ENCODE assay signal across 17 mouse cellular contexts in the genomic region with DNA sequence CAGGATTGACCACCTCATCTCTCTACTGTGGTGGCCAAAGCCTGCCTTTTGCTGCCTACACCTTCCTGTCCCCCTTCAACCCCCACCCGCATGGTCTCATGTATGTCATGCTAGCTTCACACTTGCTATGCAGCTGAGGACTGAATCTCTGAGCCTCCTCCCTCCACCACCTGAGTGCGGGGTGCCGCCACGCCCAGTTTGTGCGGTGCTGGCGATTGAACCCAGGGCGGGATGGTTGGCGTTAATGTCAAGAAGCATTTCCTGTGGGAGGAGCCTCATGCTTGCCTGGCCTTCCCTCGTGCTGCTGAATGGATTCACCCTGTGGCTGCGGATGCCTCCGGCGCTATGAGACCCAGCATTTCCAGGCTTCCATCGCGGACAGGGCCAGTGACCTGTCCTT.
DNase-seq lines count a peak whose midpoint lies in the region; ATAC-seq and TF ChIP-seq lines count a peak whose summit lies in the region.
"Had no signal": no experiment of that assay in that cellular context is flagged by ENCODE, and none has a peak within 500 bp of the region (broad histone marks: within the 10 kb centered on the region; RNA-seq: fewer than 3 reads in every experiment).

No protein-coding gene starts in this region.

- peak overlapping the region; percentile 15 for H3K4me2 ChIP-seq in heart, embryonic 15.5 days
- peak overlapping the region; percentile 32; the same call in 1 of the 2 replicates for H3K4me2 ChIP-seq in lung, postnatal 0 days (replicated peaks; ENCODE audit: low read depth, low read length)
- H3K4me2 ChIP-seq in limb, embryonic 14.5 days (replicated peaks; ENCODE audit: low read depth, low read length, severe bottlenecking), result 0 out of 2 replicates have a peak overlapping the region, but pooled peaks have one; percentile 10
- no peak overlapping the region for H3K4me2 ChIP-seq in forebrain, embryonic 15.5 days (replicated peaks)
- H3K4me2 ChIP-seq: hindbrain, embryonic 14.5 days; limb, embryonic 15.5 days had no signal

- H3K9ac ChIP-seq in heart, embryonic 15.5 days, result no peak overlapping the region
- no peak overlapping the region for H3K9ac ChIP-seq in lung, postnatal 0 days (replicated peaks; ENCODE audit: low read depth)
- H3K9ac ChIP-seq in limb, embryonic 14.5 days (ENCODE audit: low read depth, low read length, severe bottlenecking), result no peak overlapping the region
- no peak overlapping the region for H3K9ac ChIP-seq in forebrain, embryonic 15.5 days (replicated peaks)
- H3K9ac ChIP-seq: hindbrain, embryonic 14.5 days; limb, embryonic 15.5 days had no signal

- no peaks in the 10 kb centered on the region for H3K9me3 ChIP-seq in heart, embryonic 15.5 days (replicated peaks)
- no peaks in the 10 kb centered on the region for H3K9me3 ChIP-seq in lung, postnatal 0 days (ENCODE audit: low read length)
- no peaks in the 10 kb centered on the region for H3K9me3 ChIP-seq in limb, embryonic 14.5 days (ENCODE audit: control insufficient read depth, low read length)
- no peaks in the 10 kb centered on the region for H3K9me3 ChIP-seq in forebrain, embryonic 15.5 days
- H3K9me3 ChIP-seq: limb, embryonic 15.5 days had no signal

- no peak for DNase-seq in heart, postnatal 25 days (ENCODE audit: low spot score)
- DNase-seq in lung, postnatal 0 days (ENCODE audit: low spot score), result no peak
- no peak for DNase-seq in lung, postnatal 4 days
- peak; percentile 78 for DNase-seq in R1 (ENCODE audit: low read depth, low spot score)
- no peak for DNase-seq in limb, embryonic 14.5 days (ENCODE audit: low spot score)
- no peak for DNase-seq in adrenal gland, postnatal 25 days
- DNase-seq: adrenal gland, postnatal 10 days; cerebellum, postnatal 25 days; gastrocnemius, postnatal 25 days; kidney, postnatal 4 days; right cerebral cortex, postnatal 4 days had no signal

- WGBS in heart, embryonic 15.5 days, result 23% methylated on average over 14 of the region's 14 CpGs
- 26% methylated on average over 14 of the region's 14 CpGs for WGBS in lung, postnatal 0 days
- 33% methylated on average over 14 of the region's 14 CpGs for WGBS in limb, embryonic 14.5 days
- WGBS in forebrain, embryonic 15.5 days, result 41% methylated on average over 14 of the region's 14 CpGs

- H3K36me3 ChIP-seq in heart, embryonic 15.5 days, result no peaks in the 10 kb centered on the region
- no peaks in the 10 kb centered on the region for H3K36me3 ChIP-seq in lung, postnatal 0 days (ENCODE audit: insufficient read depth, low read length)
- H3K36me3 ChIP-seq in limb, embryonic 14.5 days (ENCODE audit: control insufficient read depth, insufficient read depth, low read length), result no peaks in the 10 kb centered on the region
- H3K36me3 ChIP-seq in forebrain, embryonic 15.5 days, result no peaks in the 10 kb centered on the region
- H3K36me3 ChIP-seq: limb, embryonic 15.5 days had no signal

- H3K4me1 ChIP-seq in heart, embryonic 15.5 days (replicated peaks), result no peaks in the 10 kb centered on the region
- no peaks in the 10 kb centered on the region for H3K4me1 ChIP-seq in lung, postnatal 0 days (ENCODE audit: insufficient read depth, low read depth, low read length)
- no peaks in the 10 kb centered on the region for H3K4me1 ChIP-seq in limb, embryonic 14.5 days (ENCODE audit: control insufficient read depth, insufficient read depth, low read length)
- H3K4me1 ChIP-seq in forebrain, embryonic 15.5 days, result peaks cover 4% of the 10 kb centered on the region

- H3K4me3 ChIP-seq in heart, embryonic 15.5 days, result no peak overlapping the region
- no peak overlapping the region for H3K4me3 ChIP-seq in lung, postnatal 0 days (ENCODE audit: low read depth, low read length)
- no peak overlapping the region for H3K4me3 ChIP-seq in limb, embryonic 14.5 days (replicated peaks; ENCODE audit: low read length)
- no peak overlapping the region for H3K4me3 ChIP-seq in forebrain, embryonic 15.5 days
- H3K4me3 ChIP-seq: limb, embryonic 15.5 days; myocyte had no signal

- peaks cover 15% of the 10 kb centered on the region for H3K27me3 ChIP-seq in heart, embryonic 15.5 days
- H3K27me3 ChIP-seq in lung, postnatal 0 days (replicated peaks; ENCODE audit: insufficient read depth, low read length), result no peaks in the 10 kb centered on the region
- no peaks in the 10 kb centered on the region; the same call in 1 of the 2 replicates for H3K27me3 ChIP-seq in limb, embryonic 14.5 days (ENCODE audit: control insufficient read depth, insufficient read depth, low read length)
- no peaks in the 10 kb centered on the region for H3K27me3 ChIP-seq in forebrain, embryonic 15.5 days

- TF ChIP-seq CTCF in lung, postnatal 0 days (IDR thresholded peaks at IDR 0.05), result no peak

- ATAC-seq in heart, embryonic 15.5 days (replicated peaks; ENCODE audit: insufficient number of reproducible peaks, insufficient read depth, low FRiP score, low read depth), result no peak
- no peak for ATAC-seq in lung, postnatal 0 days
- no peak for ATAC-seq in limb, embryonic 14.5 days (ENCODE audit: low FRiP score, low read depth)
- ATAC-seq in forebrain, embryonic 15.5 days (replicated peaks), result no peak
- ATAC-seq: forebrain, embryonic 14.5 days had no signal

- H3K27ac ChIP-seq in heart, embryonic 15.5 days, result no peak overlapping the region
- no peak overlapping the region for H3K27ac ChIP-seq in lung, postnatal 0 days (ENCODE audit: low read length)
- H3K27ac ChIP-seq in limb, embryonic 14.5 days (replicated peaks; ENCODE audit: low read depth, low read length), result no peak overlapping the region
- no peak overlapping the region for H3K27ac ChIP-seq in forebrain, embryonic 15.5 days (replicated peaks)
- H3K27ac ChIP-seq: hindbrain, embryonic 14.5 days; limb, embryonic 15.5 days had no signal

- no peak for TF ChIP-seq EP300 in lung, postnatal 0 days (IDR thresholded peaks at IDR 0.05)

- no peak for TF ChIP-seq POLR2A in limb, embryonic 14.5 days (IDR thresholded peaks at IDR 0.05; ENCODE audit: borderline replicate concordance, extremely low read depth, insufficient read depth, insufficient read length)

- intact Hi-C loops in heart, postnatal 25 days (cut with DNase I), result no loop called here
